Mouse (Mus musculus): ENCODE results near the gene Kalrn. TPM values are rescaled to one million over a fixed set of nuclear protein-coding genes. Genes with fewer than 3 reads are reported as not detected.
A peak's percentile ranks its signal among the peaks of the same experiment; 100 is the strongest.

The Kalrn gene
- polyA plus RNA-seq, 1 experiment: 43.0 TPM

GRCm38 (mm10) chr16:34324735-34325134 lies 248.6 kb downstream of the Kalrn start:
- Histone ChIP-seq H3K27me3 (ENCODE audit: control insufficient read depth, insufficient read depth, low read length) (no peaks in the 10 kb centered on the region; the same call in 1 of the 2 replicates), H3K4me1 (ENCODE audit: control insufficient read depth, insufficient read depth, insufficient read length, low read length) (peaks cover 24% of the 10 kb centered on the region; the same call in 1 of the 2 replicates), H3K27ac (ENCODE audit: insufficient read depth, low read depth, low read length) (no peak overlapping the region), H3K4me3 (ENCODE audit: low read depth, low read length) (no peak overlapping the region), H3K36me3 (ENCODE audit: control insufficient read depth, insufficient read depth, low read length) (no peaks in the 10 kb centered on the region)
- WGBS: 61% methylated on average over 3 of the region's 3 CpGs
- TF ChIP-seq CTCF (IDR thresholded peaks at IDR 0.05; ENCODE audit: extremely low read depth, insufficient read length, insufficient replicate concordance, low read depth, low read length): no peak
- no peak for TF ChIP-seq POLR2A (IDR thresholded peaks at IDR 0.05; ENCODE audit: low read depth, low read length)

GRCm38 (mm10) chr16:34323496-34323895 lies 249.8 kb downstream of the Kalrn start:
- Histone ChIP-seq H3K4me3 (ENCODE audit: low read depth, low read length) (no peak overlapping the region), H3K27ac (ENCODE audit: insufficient read depth, low read depth, low read length) (no peak overlapping the region), H3K36me3 (ENCODE audit: control insufficient read depth, insufficient read depth, low read length) (no peaks in the 10 kb centered on the region), H3K27me3 (ENCODE audit: control insufficient read depth, insufficient read depth, low read length) (no peaks in the 10 kb centered on the region), H3K4me1 (ENCODE audit: control insufficient read depth, insufficient read depth, insufficient read length, low read length) (peaks cover 24% of the 10 kb centered on the region; the same call in 1 of the 2 replicates)
- TF ChIP-seq CTCF (IDR thresholded peaks at IDR 0.05; ENCODE audit: extremely low read depth, insufficient read length, insufficient replicate concordance, low read depth, low read length) (no peak), POLR2A (IDR thresholded peaks at IDR 0.05; ENCODE audit: low read depth, low read length) (no peak)
- WGBS: 38% methylated on average over 1 of the region's 1 CpGs

GRCm38 (mm10) chr16:34322546-34322945 lies 250.8 kb downstream of the Kalrn start:
- Histone ChIP-seq H3K4me1 (ENCODE audit: control insufficient read depth, insufficient read depth, insufficient read length, low read length) (peaks cover 24% of the 10 kb centered on the region; the same call in 1 of the 2 replicates), H3K27me3 (ENCODE audit: control insufficient read depth, insufficient read depth, low read length) (no peaks in the 10 kb centered on the region), H3K4me3 (ENCODE audit: low read depth, low read length) (no peak overlapping the region), H3K36me3 (ENCODE audit: control insufficient read depth, insufficient read depth, low read length) (no peaks in the 10 kb centered on the region), H3K27ac (ENCODE audit: insufficient read depth, low read depth, low read length) (no peak overlapping the region)
- TF ChIP-seq POLR2A (IDR thresholded peaks at IDR 0.05; ENCODE audit: low read depth, low read length) (no peak), CTCF (IDR thresholded peaks at IDR 0.05; ENCODE audit: extremely low read depth, insufficient read length, insufficient replicate concordance, low read depth, low read length) (peak; percentile 55; the same call in 1 of the 2 replicates)
- WGBS: 27% methylated on average over 4 of the region's 4 CpGs

GRCm38 (mm10) chr16:34321066-34321790 lies 252.1 kb downstream of the Kalrn start:
- no peak for TF ChIP-seq CTCF (IDR thresholded peaks at IDR 0.05; ENCODE audit: extremely low read depth, insufficient read length, insufficient replicate concordance, low read depth, low read length)
- TF ChIP-seq POLR2A (IDR thresholded peaks at IDR 0.05; ENCODE audit: low read depth, low read length): no peak
- H3K27me3 ChIP-seq (ENCODE audit: control insufficient read depth, insufficient read depth, low read length): no peaks in the 10 kb centered on the region
- H3K4me3 ChIP-seq (ENCODE audit: low read depth, low read length): no peak overlapping the region
- WGBS: 83% methylated on average over 4 of the region's 4 CpGs
- H3K4me1 ChIP-seq (ENCODE audit: control insufficient read depth, insufficient read depth, insufficient read length, low read length): peaks cover 24% of the 10 kb centered on the region; the same call in 1 of the 2 replicates
- H3K36me3 ChIP-seq (ENCODE audit: control insufficient read depth, insufficient read depth, low read length): no peaks in the 10 kb centered on the region
- H3K27ac ChIP-seq (ENCODE audit: insufficient read depth, low read depth, low read length): no peak overlapping the region

- Histone ChIP-seq H3K36me3 (ENCODE audit: control insufficient read depth, insufficient read depth, low read length) (no peaks in the 10 kb centered on the region), H3K27ac (ENCODE audit: insufficient read depth, low read depth, low read length) (no peak overlapping the region), H3K4me1 (ENCODE audit: control insufficient read depth, insufficient read depth, insufficient read length, low read length) (peaks cover 16% of the 10 kb centered on the region; the same call in 1 of the 2 replicates), H3K27me3 (ENCODE audit: control insufficient read depth, insufficient read depth, low read length) (no peaks in the 10 kb centered on the region), H3K4me3 (ENCODE audit: low read depth, low read length) (no peak overlapping the region)
- whole genome bisulfite sequencing: 47% methylated on average over 11 of the region's 11 CpGs
- TF ChIP-seq POLR2A (IDR thresholded peaks at IDR 0.05; ENCODE audit: low read depth, low read length) (no peak), CTCF (IDR thresholded peaks at IDR 0.05; ENCODE audit: extremely low read depth, insufficient read length, insufficient replicate concordance, low read depth, low read length) (no peak)
Observed at GRCm38 (mm10) chr16:34320023-34320800, 253.1 kb downstream of the Kalrn start.

GRCm38 (mm10) chr16:34317110-34317509 lies 256.2 kb downstream of the Kalrn start:
- Histone ChIP-seq H3K4me1 (ENCODE audit: control insufficient read depth, insufficient read depth, insufficient read length, low read length) (peaks cover 6% of the 10 kb centered on the region; the same call in 1 of the 2 replicates), H3K4me3 (ENCODE audit: low read depth, low read length) (no peak overlapping the region), H3K27me3 (ENCODE audit: control insufficient read depth, insufficient read depth, low read length) (no peaks in the 10 kb centered on the region), H3K27ac (ENCODE audit: insufficient read depth, low read depth, low read length) (no peak overlapping the region), H3K36me3 (ENCODE audit: control insufficient read depth, insufficient read depth, low read length) (no peaks in the 10 kb centered on the region)
- WGBS: 36% methylated on average over 3 of the region's 3 CpGs
- no peak for TF ChIP-seq POLR2A (IDR thresholded peaks at IDR 0.05; ENCODE audit: low read depth, low read length)
- no peak for TF ChIP-seq CTCF (IDR thresholded peaks at IDR 0.05; ENCODE audit: extremely low read depth, insufficient read length, insufficient replicate concordance, low read depth, low read length)

GRCm38 (mm10) chr16:34316253-34316652 lies 257.1 kb downstream of the Kalrn start:
- Histone ChIP-seq H3K36me3 (ENCODE audit: control insufficient read depth, insufficient read depth, low read length) (no peaks in the 10 kb centered on the region), H3K27ac (ENCODE audit: insufficient read depth, low read depth, low read length) (no peak overlapping the region), H3K4me3 (ENCODE audit: low read depth, low read length) (no peak overlapping the region), H3K27me3 (ENCODE audit: control insufficient read depth, insufficient read depth, low read length) (no peaks in the 10 kb centered on the region), H3K4me1 (ENCODE audit: control insufficient read depth, insufficient read depth, insufficient read length, low read length) (peaks cover 6% of the 10 kb centered on the region; the same call in 1 of the 2 replicates)
- WGBS: 83% methylated on average over 10 of the region's 10 CpGs
- TF ChIP-seq POLR2A (IDR thresholded peaks at IDR 0.05; ENCODE audit: low read depth, low read length) (no peak), CTCF (IDR thresholded peaks at IDR 0.05; ENCODE audit: extremely low read depth, insufficient read length, insufficient replicate concordance, low read depth, low read length) (no peak)
